Mouse (Mus musculus) MEL (cell line): Measurements from ENCODE around the gene Prkce. TPM values are rescaled to one million over a fixed set of nuclear protein-coding genes. Genes with fewer than 3 reads are reported as not detected.

Experiments used
- DNase-seq: peaks from one replicate; pipeline ENCODE4 v3.0.0; 2011; ENCODE audit warnings: low read depth, low spot score
- H3K27ac ChIP-seq: 2 replicates; pipeline ENCODE4 v1.5.1; 2012; ENCODE audit warnings: low read depth, mild to moderate bottlenecking, control low read depth, low read length, moderate library complexity; ENCODE audit not compliant: control insufficient read depth
- H3K27me3 ChIP-seq, 2 experiments: fragments of 150-350 bp in 1 of 2; sonication (generic) in 1 of 2; 2 replicates each; pipeline ENCODE4 v1.6.1; 2012; ENCODE audit warnings: low read length in 2 of 2, mild to moderate bottlenecking in 2 of 2, improper control_type of control experiment in 1 of 2, moderate library complexity in 1 of 2; ENCODE audit not compliant: insufficient read depth in 2 of 2, control insufficient read depth in 1 of 2
- H3K36me3 ChIP-seq, 2 experiments: 2 replicates each; pipeline ENCODE4 v1.6.1; 2012 to 2014; ENCODE audit warnings: low read length in 2 of 2, improper control_type of control experiment in 1 of 2, inconsistent platforms in 1 of 2, mild to moderate bottlenecking in 1 of 2; ENCODE audit not compliant: insufficient read depth in 2 of 2, control insufficient read depth in 1 of 2
- H3K4me1 ChIP-seq, 2 experiments: fragments of 150-350 bp in 1 of 2; sonication (generic) in 1 of 2; 2 replicates each; pipeline ENCODE4 v1.6.1; 2012; ENCODE audit warnings: low read length in 2 of 2, improper control_type of control experiment in 1 of 2, mild to moderate bottlenecking in 1 of 2; ENCODE audit not compliant: insufficient read depth in 2 of 2, control insufficient read depth in 1 of 2
- H3K4me3 ChIP-seq, 2 experiments: fragments of 150-350 bp in 1 of 2; sonication (generic) in 1 of 2; 2 replicates each; pipeline ENCODE4 v1.5.1; 2012; ENCODE audit warnings: low read depth in 2 of 2, low read length in 2 of 2, mild to moderate bottlenecking in 2 of 2, moderate library complexity in 2 of 2, control low read depth in 1 of 2, improper control_type of control experiment in 1 of 2; ENCODE audit not compliant: control insufficient read depth in 1 of 2, insufficient read depth in 1 of 2
- H3K79me2 ChIP-seq: 2 replicates; pipeline ENCODE4 v1.6.1; 2012; ENCODE audit warnings: mild to moderate bottlenecking, low read length, moderate library complexity; ENCODE audit not compliant: control insufficient read depth, poor library complexity, insufficient read depth
- H3K9ac ChIP-seq: 2 replicates; pipeline ENCODE4 v1.6.1; 2012; ENCODE audit warnings: low read depth, mild to moderate bottlenecking, control low read depth, low read length, moderate library complexity; ENCODE audit not compliant: control insufficient read depth, poor library complexity, severe bottlenecking
- H3K9me3 ChIP-seq: fragments of 150-350 bp; sonication (generic); replicated peaks from 2 replicates; pipeline ENCODE4 v1.6.1; 2012; ENCODE audit warnings: mild to moderate bottlenecking, low read length, improper control_type of control experiment, moderate library complexity; ENCODE audit not compliant: insufficient read depth
- BHLHE40 ChIP-seq: IDR thresholded peaks from 2 replicates; pipeline ENCODE4 v1.6.1; 2012; ENCODE audit warnings: low read depth, mild to moderate bottlenecking, inconsistent platforms, low read length, improper control_type of control experiment, borderline replicate concordance
- CHD1 ChIP-seq: IDR thresholded peaks from 2 replicates; pipeline ENCODE4 v1.6.1; 2012; ENCODE audit warnings: low read depth, mild to moderate bottlenecking, inconsistent platforms, low read length, improper control_type of control experiment
- CHD2 ChIP-seq: IDR thresholded peaks from 2 replicates; pipeline ENCODE4 v1.6.1; 2011; ENCODE audit warnings: low read length, improper control_type of control experiment
- CTCF ChIP-seq, 3 experiments: IDR thresholded peaks in 2 of 3; conservative IDR thresholded peaks in 1 of 3; 2 replicates each; pipeline ENCODE4 v1.5.1; 2011 to 2012; ENCODE audit warnings: low read length in 3 of 3, low read depth in 2 of 3, mild to moderate bottlenecking in 2 of 3, improper control_type of control experiment in 1 of 3, inconsistent platforms in 1 of 3, mixed read lengths in 1 of 3, moderate library complexity in 1 of 3; ENCODE audit not compliant: control insufficient read depth in 1 of 3, insufficient read depth in 1 of 3, poor library complexity in 1 of 3, severe bottlenecking in 1 of 3
- ELF1 ChIP-seq: IDR thresholded peaks from 2 replicates; pipeline ENCODE4 v1.6.1; 2014; ENCODE audit warnings: low read depth, mild to moderate bottlenecking, inconsistent platforms, low read length, improper control_type of control experiment, moderate library complexity
- ETS1 ChIP-seq: IDR thresholded peaks from 2 replicates; pipeline ENCODE4 v1.6.1; 2012; ENCODE audit warnings: low read depth, mild to moderate bottlenecking, inconsistent platforms, low read length, improper control_type of control experiment, moderate library complexity
- GABPA ChIP-seq: IDR thresholded peaks from 2 replicates; pipeline ENCODE4 v1.6.1; 2012; ENCODE audit warnings: low read depth, mild to moderate bottlenecking, inconsistent platforms, low read length, improper control_type of control experiment, moderate library complexity
- HCFC1 ChIP-seq: IDR thresholded peaks from 2 replicates; pipeline ENCODE4 v1.6.1; 2012; ENCODE audit warnings: low read depth, mild to moderate bottlenecking, inconsistent platforms, low read length, improper control_type of control experiment, moderate library complexity
- JUND ChIP-seq: IDR thresholded peaks from 2 replicates; pipeline ENCODE4 v1.6.1; 2011; ENCODE audit warnings: low read depth, mild to moderate bottlenecking, improper control_type of control experiment, low read length
- MAFK ChIP-seq: IDR thresholded peaks from 2 replicates; pipeline ENCODE4 v1.6.1; 2011; ENCODE audit warnings: low read depth, mild to moderate bottlenecking, low read length, improper control_type of control experiment, borderline replicate concordance
- MAZ ChIP-seq: IDR thresholded peaks from 2 replicates; pipeline ENCODE4 v1.6.1; 2012; ENCODE audit warnings: low read depth, mild to moderate bottlenecking, inconsistent platforms, low read length, improper control_type of control experiment
- MEF2A ChIP-seq: IDR thresholded peaks from 2 replicates; pipeline ENCODE4 v1.6.1; 2014; ENCODE audit warnings: low read depth, mild to moderate bottlenecking, inconsistent platforms, low read length, improper control_type of control experiment; ENCODE audit not compliant: poor library complexity, insufficient replicate concordance, severe bottlenecking; ENCODE audit errors: extremely low read depth
- MXI1 ChIP-seq: IDR thresholded peaks from 2 replicates; pipeline ENCODE4 v1.6.1; 2011; ENCODE audit warnings: mild to moderate bottlenecking, low read depth, low read length, improper control_type of control experiment
- MYC ChIP-seq: IDR thresholded peaks from 2 replicates; pipeline ENCODE4 v1.6.1; 2011; ENCODE audit warnings: low read depth, mild to moderate bottlenecking, low read length, improper control_type of control experiment, moderate library complexity
- NRF1 ChIP-seq: IDR thresholded peaks from 2 replicates; pipeline ENCODE4 v1.6.1; 2014; ENCODE audit warnings: low read depth, mild to moderate bottlenecking, inconsistent platforms, low read length, improper control_type of control experiment, moderate library complexity; ENCODE audit not compliant: poor library complexity, insufficient read depth, severe bottlenecking
- POLR2A ChIP-seq, 2 experiments: IDR thresholded peaks; 2 replicates each; pipeline ENCODE4 v1.6.1; 2011 to 2012; ENCODE audit warnings: low read length in 2 of 2, mild to moderate bottlenecking in 2 of 2, control low read depth in 1 of 2, improper control_type of control experiment in 1 of 2, low read depth in 1 of 2, moderate library complexity in 1 of 2; ENCODE audit not compliant: control insufficient read depth in 1 of 2, insufficient read depth in 1 of 2, poor library complexity in 1 of 2
- POLR2AphosphoS5 ChIP-seq: IDR thresholded peaks from 2 replicates; pipeline ENCODE4 v1.6.1; 2012; ENCODE audit warnings: low read depth, borderline replicate concordance, mild to moderate bottlenecking, inconsistent platforms, low read length, moderate library complexity, mixed read lengths
- SIN3A ChIP-seq: IDR thresholded peaks from 2 replicates; pipeline ENCODE4 v1.6.1; 2012; ENCODE audit warnings: low read length, improper control_type of control experiment, inconsistent platforms
- SMC3 ChIP-seq: IDR thresholded peaks from 2 replicates; pipeline ENCODE4 v1.6.1; 2011; ENCODE audit warnings: low read depth, low read length, improper control_type of control experiment
- TAL1 ChIP-seq: IDR thresholded peaks from 2 replicates; pipeline ENCODE4 v1.6.1; 2012; ENCODE audit warnings: mild to moderate bottlenecking, inconsistent platforms, low read length, moderate library complexity, mixed read lengths
- TBP ChIP-seq: IDR thresholded peaks from 2 replicates; pipeline ENCODE4 v1.8.0; 2011; ENCODE audit warnings: low read depth, low read length, improper control_type of control experiment
- UBTF ChIP-seq: IDR thresholded peaks from 2 replicates; pipeline ENCODE4 v1.6.1; 2012; ENCODE audit warnings: low read depth, mild to moderate bottlenecking, inconsistent platforms, low read length, improper control_type of control experiment, moderate library complexity, borderline replicate concordance; ENCODE audit not compliant: insufficient read depth
- USF1 ChIP-seq: IDR thresholded peaks from 2 replicates; pipeline ENCODE4 v1.6.1; 2014; ENCODE audit warnings: low read depth, mild to moderate bottlenecking, inconsistent platforms, low read length, improper control_type of control experiment, moderate library complexity
- USF2 ChIP-seq, 2 experiments: IDR thresholded peaks; 2 replicates each; pipeline ENCODE4 v1.6.1; 2011 to 2012; ENCODE audit warnings: improper control_type of control experiment in 2 of 2, low read length in 2 of 2, borderline replicate concordance in 1 of 2, inconsistent platforms in 1 of 2, low read depth in 1 of 2, mild to moderate bottlenecking in 1 of 2; ENCODE audit not compliant: insufficient read depth in 1 of 2
- ZC3H11A ChIP-seq: IDR thresholded peaks from 2 replicates; pipeline ENCODE4 v1.6.1; 2012; ENCODE audit warnings: low read depth, mild to moderate bottlenecking, inconsistent platforms, low read length, improper control_type of control experiment
- ZKSCAN1 ChIP-seq: IDR thresholded peaks from 2 replicates; pipeline ENCODE4 v1.6.1; 2012; ENCODE audit warnings: low read depth, mild to moderate bottlenecking, inconsistent platforms, low read length, improper control_type of control experiment, moderate library complexity
- ZMIZ1 ChIP-seq: IDR thresholded peaks from 2 replicates; pipeline ENCODE4 v1.6.1; 2012; ENCODE audit warnings: low read depth, mild to moderate bottlenecking, inconsistent platforms, low read length, improper control_type of control experiment, moderate library complexity
- ZNF384 ChIP-seq: IDR thresholded peaks from 2 replicates; pipeline ENCODE4 v1.6.1; 2012; ENCODE audit warnings: low read depth, mild to moderate bottlenecking, inconsistent platforms, low read length, improper control_type of control experiment
- polyA plus RNA-seq, 2 experiments: library from polyadenylated mRNA; stranded (reverse) in 1 of 2; unstranded in 1 of 2; fragments of >175 nt in 1 of 2; fragments of >200 nt in 1 of 2; gene quantifications; 2 replicates each; pipeline versions ENCODE4 v1.2.1 to v1.2.4; 2012; ENCODE audit warnings: low replicate concordance in 2 of 2, low read depth in 1 of 2; ENCODE audit not compliant: insufficient read length in 2 of 2, insufficient read depth in 1 of 2, missing spikeins in 1 of 2
- total RNA-seq: library from RNA; depleted of rRNA; stranded (reverse); fragments of 300-350 nt; gene quantifications from 2 replicates; pipeline ENCODE4 v1.2.3, GENCODE M21; 2012

Prkce gene
- total and polyA plus RNA-seq, 3 experiments = 3.0 to 5.3 TPM; not detected in 1

- H3K27me3 ChIP-seq = no peaks in the 10 kb centered on the region
- H3K36me3 ChIP-seq = peaks cover 0 to 13% of the 10 kb centered on the region in 2 experiments; a peak in 2 of 4 replicates
- H3K4me1 ChIP-seq = peaks cover 5 to 20% of the 10 kb centered on the region in 2 experiments; a peak in 3 of 4 replicates
- H3K79me2 ChIP-seq = no peaks in the 10 kb centered on the region
- H3K9ac ChIP-seq = no peak overlapping the region
- H3K9me3 ChIP-seq = no peaks in the 10 kb centered on the region
- no peak overlapping the region for H3K4me3 ChIP-seq
- no peak for DNase-seq
- no peak overlapping the region for H3K27ac ChIP-seq
- TF ChIP-seq CTCF (IDR thresholded peaks at IDR 0.05 in 2 of 3, conservative IDR thresholded peaks at IDR 0.05 in 1 of 3; ENCODE audit: control insufficient read depth in 1 of 3, insufficient read depth in 1 of 3, low read depth in 2 of 3, low read length in 3 of 3, poor library complexity in 1 of 3, severe bottlenecking in 1 of 3) (no peak), POLR2A (IDR thresholded peaks at IDR 0.05; ENCODE audit: control insufficient read depth in 1 of 2, insufficient read depth in 1 of 2, low read depth in 1 of 2, low read length in 2 of 2, poor library complexity in 1 of 2) (no peak), ZNF384 (no peak), POLR2AphosphoS5 (no peak), MXI1 (no peak)
These were observed 440.4 kb downstream of the Prkce start for GRCm38 (mm10) chr17:86607981-86608380.

DNA sequence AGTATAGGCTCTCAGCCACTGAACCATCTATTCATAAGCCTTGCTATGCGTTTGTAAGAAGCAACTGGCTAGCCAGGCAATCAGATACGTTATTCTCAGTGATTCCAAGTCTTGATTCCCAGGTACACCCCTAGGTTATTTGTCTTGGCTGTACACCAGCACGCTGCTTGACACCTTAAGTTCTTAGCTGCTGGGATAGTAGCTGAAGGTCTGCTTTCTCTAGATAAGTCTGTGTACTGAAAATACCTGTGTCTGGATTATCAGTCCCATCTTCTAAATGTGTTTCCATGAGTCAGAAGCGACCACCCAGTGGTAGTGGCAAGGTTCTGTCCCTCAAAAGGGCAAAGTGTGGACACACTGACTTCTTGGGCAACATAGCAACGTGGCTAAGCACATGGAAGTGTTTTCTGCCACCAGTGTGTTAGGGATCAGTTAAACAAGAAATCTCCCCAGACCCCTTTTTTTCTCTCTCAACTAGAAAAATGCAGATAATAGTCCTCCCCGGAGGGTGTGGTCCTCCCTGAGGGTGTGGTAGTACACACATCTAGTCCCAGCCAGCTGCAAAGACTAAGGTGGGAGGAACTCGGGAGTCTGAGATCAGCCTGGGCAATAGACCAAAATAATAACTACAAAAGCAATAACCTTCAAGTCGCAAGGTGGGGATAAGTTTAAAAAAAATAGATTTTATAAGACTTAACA lies 442.8 kb downstream of the Prkce start:
- DNase-seq = peak; percentile 79
- no peaks in the 10 kb centered on the region for H3K27me3 ChIP-seq
- peak overlapping the region; percentile 76 for H3K27ac ChIP-seq
- H3K79me2 ChIP-seq = no peaks in the 10 kb centered on the region
- no peaks in the 10 kb centered on the region for H3K9me3 ChIP-seq
- no peak overlapping the region for H3K4me3 ChIP-seq
- H3K36me3 ChIP-seq = peaks cover 0 to 13% of the 10 kb centered on the region in 2 experiments; a peak in 2 of 4 replicates
- H3K9ac ChIP-seq = no peak overlapping the region
- peaks cover 5 to 20% of the 10 kb centered on the region in 2 experiments; a peak in 3 of 4 replicates for H3K4me1 ChIP-seq
- TF ChIP-seq ZMIZ1 (no peak), SIN3A (peak; percentile 50), MXI1 (0 out of 2 replicates have a peak, but pooled peaks have one; percentile 49), ETS1 (peak; percentile 56), ELF1 (no peak), MAZ (no peak), TBP (no peak), ZC3H11A (no peak), TAL1 (peak; percentile 83), USF2 (IDR thresholded peaks at IDR 0.05; ENCODE audit: borderline replicate concordance in 1 of 2, insufficient read depth in 1 of 2, low read depth in 1 of 2, low read length in 2 of 2) (no peak), MAFK (no peak), CHD1 (no peak), USF1 (no peak), JUND (no peak), SMC3 (no peak), ZNF384 (peak; percentile 75), CHD2 (no peak; the same call in 1 of the 2 replicates), UBTF (no peak), MYC (peak; percentile 52; the same call in 1 of the 2 replicates), NRF1 (no peak), GABPA (no peak), ZKSCAN1 (no peak), HCFC1 (no peak), CTCF (IDR thresholded peaks at IDR 0.05 in 2 of 3, conservative IDR thresholded peaks at IDR 0.05 in 1 of 3; ENCODE audit: control insufficient read depth in 1 of 3, insufficient read depth in 1 of 3, low read depth in 2 of 3, low read length in 3 of 3, poor library complexity in 1 of 3, severe bottlenecking in 1 of 3) (no peak), MEF2A (no peak), BHLHE40 (peak; percentile 44; the same call in 1 of the 2 replicates), POLR2AphosphoS5 (no peak)
